11 mouse cellular contexts compared by ENCODE assay signal in genomic region chr10:99409744-99410143, GRCm38 (mm10).
DNase-seq lines count a peak whose midpoint lies in the region; ATAC-seq and TF ChIP-seq lines count a peak whose summit lies in the region.
"Had no signal": no experiment of that assay in that cellular context is flagged by ENCODE, and none has a peak within 500 bp of the region (broad histone marks: within the 10 kb centered on the region; RNA-seq: fewer than 3 reads in every experiment).

No protein-coding gene starts in this region.

- DNase-seq in embryonic facial prominence, embryonic 14.5 days (ENCODE audit: low spot score), result peak; percentile 48
- DNase-seq in embryonic facial prominence, embryonic 10.5 days (ENCODE audit: low spot score), result no peak
- DNase-seq in adrenal gland, postnatal 10 days, result peak; percentile 67
- DNase-seq in heart, postnatal 0 days (ENCODE audit: low spot score), result peak; percentile 62
- DNase-seq in kidney, postnatal 14 days, result peak; percentile 74
- DNase-seq in embryo, embryonic 9.5 days (ENCODE audit: extremely low spot score), result no peak
- DNase-seq in thymus, postnatal 10 days (ENCODE audit: low spot score in 2 of 2), result no peak

- H3K4me1 ChIP-seq in embryonic facial prominence, embryonic 14.5 days (ENCODE audit: control insufficient read depth, insufficient read depth, low read length), result no peaks in the 10 kb centered on the region
- 0 out of 2 replicates have a peak, but pooled peaks cover 2% of the 10 kb centered on the region for H3K4me1 ChIP-seq in embryonic facial prominence, embryonic 10.5 days
- H3K4me1 ChIP-seq in heart, postnatal 0 days (ENCODE audit: control insufficient read depth, insufficient read depth), result peaks cover 8% of the 10 kb centered on the region
- H3K4me1 ChIP-seq: limb, embryonic 13.5 days had no signal

- H3K27me3 ChIP-seq in embryonic facial prominence, embryonic 14.5 days (replicated peaks; ENCODE audit: control insufficient read depth, insufficient read depth, low read length), result no peaks in the 10 kb centered on the region
- no peaks in the 10 kb centered on the region for H3K27me3 ChIP-seq in embryonic facial prominence, embryonic 10.5 days (replicated peaks; ENCODE audit: low read depth, poor library complexity, severe bottlenecking)
- no peaks in the 10 kb centered on the region for H3K27me3 ChIP-seq in heart, postnatal 0 days (ENCODE audit: control insufficient read depth, insufficient read depth, low read length)
- H3K27me3 ChIP-seq: limb, embryonic 13.5 days; Patski had no signal

- peak; percentile 81 for TF ChIP-seq EP300 in heart, postnatal 0 days (IDR thresholded peaks at IDR 0.05; ENCODE audit: low read depth)

- H3K9ac ChIP-seq in embryonic facial prominence, embryonic 14.5 days (ENCODE audit: low read depth, low read length), result no peak overlapping the region
- no peak overlapping the region for H3K9ac ChIP-seq in heart, postnatal 0 days (replicated peaks; ENCODE audit: low read depth, low read length)
- H3K9ac ChIP-seq: limb, embryonic 13.5 days had no signal

- no peak overlapping the region for H3K4me3 ChIP-seq in embryonic facial prominence, embryonic 14.5 days (ENCODE audit: low read depth, low read length)
- no peak overlapping the region for H3K4me3 ChIP-seq in embryonic facial prominence, embryonic 10.5 days
- no peak overlapping the region for H3K4me3 ChIP-seq in heart, postnatal 0 days (ENCODE audit: low read depth, low read length)
- H3K4me3 ChIP-seq: limb, embryonic 13.5 days had no signal

- TF ChIP-seq CTCF in heart, postnatal 0 days (IDR thresholded peaks at IDR 0.05; ENCODE audit: low read depth), result peak; percentile 6; the same call in 1 of the 2 replicates

- H3K4me2 ChIP-seq in embryonic facial prominence, embryonic 14.5 days (ENCODE audit: low read depth, low read length), result no peak overlapping the region
- no peak overlapping the region for H3K4me2 ChIP-seq in heart, postnatal 0 days (ENCODE audit: low read depth, low read length)
- H3K4me2 ChIP-seq: limb, embryonic 13.5 days had no signal

- no peaks in the 10 kb centered on the region for H3K36me3 ChIP-seq in embryonic facial prominence, embryonic 14.5 days (ENCODE audit: control insufficient read depth, insufficient read depth, low read length)
- no peaks in the 10 kb centered on the region for H3K36me3 ChIP-seq in embryonic facial prominence, embryonic 10.5 days (replicated peaks)
- no peaks in the 10 kb centered on the region for H3K36me3 ChIP-seq in heart, postnatal 0 days (replicated peaks; ENCODE audit: control insufficient read depth, insufficient read depth, low read length)
- H3K36me3 ChIP-seq: limb, embryonic 13.5 days had no signal

- ATAC-seq in embryonic facial prominence, embryonic 14.5 days (ENCODE audit: low read depth), result no peak
- ATAC-seq in heart, postnatal 0 days (ENCODE audit: insufficient read depth, low read depth), result peak; percentile 64
- ATAC-seq in erythroblast, adult 5-6 weeks (replicated peaks; ENCODE audit: low FRiP score, poor library complexity, severe bottlenecking), result no peak
- ATAC-seq: hindbrain, embryonic 16.5 days; Patski had no signal

- 0 out of 2 replicates have a peak, but pooled peaks cover 6% of the 10 kb centered on the region for H3K9me3 ChIP-seq in embryonic facial prominence, embryonic 14.5 days (ENCODE audit: control insufficient read depth, low read length)
- H3K9me3 ChIP-seq in embryonic facial prominence, embryonic 10.5 days, result peaks cover 6% of the 10 kb centered on the region; the same call in 1 of the 2 replicates
- H3K9me3 ChIP-seq in heart, postnatal 0 days (replicated peaks; ENCODE audit: control insufficient read depth, low read length), result no peaks in the 10 kb centered on the region; the same call in 1 of the 2 replicates
- H3K9me3 ChIP-seq: limb, embryonic 13.5 days had no signal

- WGBS in embryonic facial prominence, embryonic 14.5 days, result 75% methylated on average over 11 of the region's 11 CpGs
- WGBS in embryonic facial prominence, embryonic 10.5 days, result 81% methylated on average over 11 of the region's 11 CpGs
- 64% methylated on average over 11 of the region's 11 CpGs for WGBS in heart, postnatal 0 days

- no peak overlapping the region for H3K27ac ChIP-seq in embryonic facial prominence, embryonic 14.5 days (replicated peaks; ENCODE audit: low read depth, low read length)
- H3K27ac ChIP-seq in embryonic facial prominence, embryonic 10.5 days (replicated peaks), result no peak overlapping the region; the same call in 1 of the 2 replicates
- peak overlapping the region; percentile 67 for H3K27ac ChIP-seq in heart, postnatal 0 days (ENCODE audit: low read depth)

Comparison
In these comparisons a context has a peak if more than half of its experiments do, and no peak if none do; other contexts are left out.
1. DNase-seq: peak in embryonic facial prominence, embryonic 14.5 days (single experiment), adrenal gland, postnatal 10 days (single experiment), heart, postnatal 0 days (single experiment) and kidney, postnatal 14 days (single experiment); none in embryonic facial prominence, embryonic 10.5 days (single experiment), embryo, embryonic 9.5 days (single experiment) and thymus, postnatal 10 days (0 of 2).